Mouse (Mus musculus) bone marrow macrophage, adult 2 months (primary cell): ENCODE results near the gene Ate1.

Source experiments
- CTCF ChIP-seq: IDR thresholded peaks from 2 replicates; pipeline ENCODE4 v1.5.1; 2012; ENCODE audit warnings: low read depth, mild to moderate bottlenecking, low read length, moderate library complexity
- POLR2A ChIP-seq: IDR thresholded peaks from 2 replicates; pipeline ENCODE4 v1.6.1; 2012; ENCODE audit warnings: mild to moderate bottlenecking, low read depth, low read length, borderline replicate concordance

DNA sequence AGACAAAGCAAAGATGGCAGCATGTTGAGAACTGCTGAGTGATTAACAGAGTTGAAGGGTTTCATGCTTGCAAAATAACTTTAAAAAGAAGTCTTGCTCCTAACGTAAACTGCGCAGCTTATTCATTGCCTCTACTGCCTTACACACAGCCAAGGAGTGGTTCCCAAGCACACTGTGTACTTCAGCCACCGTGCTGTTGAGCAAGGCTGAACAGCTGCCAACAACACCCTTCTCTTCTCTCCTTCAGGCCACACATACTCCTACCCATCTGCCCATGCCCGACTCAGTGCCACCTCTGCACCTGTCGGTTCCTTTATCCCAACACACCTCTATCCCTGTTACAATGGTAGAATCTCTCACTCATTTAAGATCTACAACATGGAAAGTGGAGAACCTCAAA is 17.2 kb downstream of the Ate1 start:
- TF ChIP-seq CTCF: no peak
- no peak for TF ChIP-seq POLR2A
